Mouse (Mus musculus) hindbrain, embryonic 11.5 days (tissue): Measurements from ENCODE around the gene Gm20388. TPM values are rescaled to one million over a fixed set of nuclear protein-coding genes. Genes with fewer than 3 reads are reported as not detected.

Experiments
- ATAC-seq: fragments of 200-750 bp; cut with Nextera tagmentation; 2 replicates; pipeline ENCODE4 v1.8.0; 2017; ENCODE audit warnings: mild to moderate bottlenecking, moderate TSS enrichment, moderate library complexity; ENCODE audit not compliant: low FRiP score
- DNase-seq: peaks from one replicate; pipeline ENCODE4 v3.0.0-alpha.2; 2015; ENCODE audit warnings: low spot score
- H3K27ac ChIP-seq: fragments of 300-500 bp; sonication (generic); 2 replicates; pipeline ENCODE4 v1.5.1; 2014; ENCODE audit warnings: mild to moderate bottlenecking, low read depth, low read length
- H3K27me3 ChIP-seq: fragments of 300-500 bp; sonication (generic); 2 replicates; pipeline ENCODE4 v1.6.1; 2014; ENCODE audit warnings: mild to moderate bottlenecking, low read length, moderate library complexity, mixed read lengths; ENCODE audit not compliant: control insufficient read depth, insufficient read depth
- H3K36me3 ChIP-seq: fragments of 300-500 bp; sonication (generic); 2 replicates; pipeline ENCODE4 v1.6.1; 2014; ENCODE audit warnings: mild to moderate bottlenecking, low read length, moderate library complexity, mixed read lengths; ENCODE audit not compliant: control insufficient read depth, insufficient read depth
- H3K4me1 ChIP-seq: fragments of 300-500 bp; sonication (generic); replicated peaks from 2 replicates; pipeline ENCODE4 v1.6.1; 2014; ENCODE audit warnings: low read length, mixed read lengths; ENCODE audit not compliant: control insufficient read depth, insufficient read depth
- H3K4me2 ChIP-seq: fragments of 300-500 bp; sonication (generic); replicated peaks from 2 replicates; pipeline ENCODE4 v1.6.1; 2014; ENCODE audit warnings: mild to moderate bottlenecking, low read depth, low read length
- H3K4me3 ChIP-seq: fragments of 300-500 bp; sonication (generic); 2 replicates; pipeline ENCODE4 v1.5.1; 2014; ENCODE audit warnings: low read depth, low read length
- H3K9ac ChIP-seq: fragments of 300-500 bp; sonication (generic); 2 replicates; pipeline ENCODE4 v1.6.1; 2014; ENCODE audit warnings: low read depth, low read length
- H3K9me3 ChIP-seq: fragments of 300-500 bp; sonication (generic); 2 replicates; pipeline ENCODE4 v1.6.1; 2016; ENCODE audit warnings: low read length; ENCODE audit not compliant: control insufficient read depth
- WGBS: fragments of 180-500 bp; shearing (Covaris S2); extraction: QIAGEN DNeasy Blood & Tissue Kit; methylation state at CpG from one replicate; pipeline ENCODE4 v1.1.7; 2014; 5-methylcytosine and 5-hydroxymethylcytosine counted together
- polyA plus RNA-seq: library from polyadenylated mRNA; unstranded; fragments of >200 nt; fragmentation: Nextera tagmentation; extraction: Ambion mirVana; gene quantifications from 2 replicates; pipeline ENCODE4 v1.2.1, GENCODE M21; 2014

Gm20388 gene
- polyA plus RNA-seq, 1 experiment from 2014 or later: 11.8 TPM

DNA sequence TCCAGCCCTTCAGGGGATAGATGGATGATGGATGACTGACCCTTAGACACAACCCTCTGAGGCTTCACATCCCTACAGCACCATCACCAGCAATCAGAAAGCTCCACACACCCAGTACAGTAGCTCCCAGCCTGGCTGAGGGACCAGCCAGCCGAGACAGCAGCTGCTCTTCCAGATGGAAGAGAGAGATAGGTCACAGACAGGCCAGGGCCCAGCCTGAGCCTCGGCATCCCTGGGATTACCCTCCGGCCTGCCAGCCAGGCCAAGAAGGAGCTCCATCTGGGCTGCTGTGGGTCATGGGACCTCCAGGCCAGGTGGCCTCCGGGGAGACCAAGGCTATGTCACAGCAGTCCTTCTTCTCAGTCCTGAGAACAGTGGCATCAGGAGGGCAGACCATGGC, 2332.7 kb downstream of the Gm20388 start:
- Histone ChIP-seq H3K36me3 (no peaks in the 10 kb centered on the region), H3K4me2 (no peak overlapping the region), H3K27ac (no peak overlapping the region), H3K4me3 (no peak overlapping the region), H3K9me3 (no peaks in the 10 kb centered on the region), H3K4me1 (no peaks in the 10 kb centered on the region), H3K9ac (no peak overlapping the region), H3K27me3 (no peaks in the 10 kb centered on the region)
- no peak for DNase-seq
- no peak for ATAC-seq
- 76% methylated on average over 4 of the region's 4 CpGs for WGBS

DNA sequence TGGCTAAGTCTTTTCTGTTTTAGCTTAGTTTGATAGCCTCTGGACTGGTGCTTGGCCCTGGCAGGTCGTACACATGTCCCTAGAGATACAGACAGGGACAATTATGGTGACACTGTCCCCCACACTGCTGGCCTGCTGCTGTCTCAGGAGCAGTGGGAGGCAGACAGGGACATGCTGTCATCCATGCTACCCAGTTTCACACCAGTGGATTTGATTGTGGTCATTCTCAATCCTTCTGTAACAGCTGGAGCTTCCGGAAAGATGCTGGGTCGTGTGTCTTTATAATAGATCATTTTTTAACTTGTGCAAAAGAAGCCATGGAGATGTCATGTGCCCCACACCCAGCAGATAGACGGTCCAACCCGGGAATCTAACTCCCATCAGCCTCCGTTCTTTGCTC, 2334.5 kb downstream of the Gm20388 start:
- Histone ChIP-seq H3K9me3 (no peaks in the 10 kb centered on the region), H3K27ac (no peak overlapping the region), H3K27me3 (no peaks in the 10 kb centered on the region; the same call in 1 of the 2 replicates), H3K4me3 (no peak overlapping the region), H3K4me2 (no peak overlapping the region), H3K4me1 (no peaks in the 10 kb centered on the region), H3K36me3 (no peaks in the 10 kb centered on the region), H3K9ac (no peak overlapping the region)
- 85% methylated on average over 6 of the region's 6 CpGs for WGBS
- DNase-seq (no peak), ATAC-seq (no peak)

GRCm38 (mm10) chr8:122246257-122247211, 2335.9 kb downstream of the Gm20388 start:
- DNase-seq (peak; percentile 15), ATAC-seq (no peak)
- Histone ChIP-seq H3K27ac (no peak overlapping the region), H3K9me3 (no peaks in the 10 kb centered on the region), H3K4me2 (no peak overlapping the region), H3K4me3 (no peak overlapping the region), H3K4me1 (no peaks in the 10 kb centered on the region), H3K36me3 (no peaks in the 10 kb centered on the region), H3K9ac (no peak overlapping the region), H3K27me3 (no peaks in the 10 kb centered on the region; the same call in 1 of the 2 replicates)
- 43% methylated on average over 12 of the region's 12 CpGs for WGBS

DNA sequence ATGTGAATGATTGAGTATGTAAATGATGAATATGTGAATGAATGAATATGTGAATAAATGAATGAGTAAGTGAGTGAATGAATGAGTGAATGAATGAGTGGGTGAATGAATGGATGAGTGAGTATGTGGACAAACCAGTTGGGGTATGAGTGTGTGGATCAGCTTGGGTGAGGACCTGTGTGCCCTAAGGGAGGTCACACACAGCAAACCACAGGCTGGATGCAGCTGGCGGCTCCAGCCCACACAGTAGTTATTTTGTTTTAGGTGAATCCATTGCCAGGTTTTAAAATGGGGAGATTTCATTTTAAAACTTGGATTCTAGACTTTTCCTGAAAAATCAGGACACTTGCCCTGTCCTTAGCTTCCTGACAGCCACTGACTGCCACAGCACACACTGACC, 2341.1 kb downstream of the Gm20388 start:
- 77% methylated on average over 1 of the region's 1 CpGs for WGBS
- no peak overlapping the region for H3K4me2 ChIP-seq
- ATAC-seq (no peak), DNase-seq (no peak)
- H3K4me3 ChIP-seq: no peak overlapping the region
- H3K4me1 ChIP-seq: no peaks in the 10 kb centered on the region
- no peak overlapping the region for H3K9ac ChIP-seq
- H3K36me3 ChIP-seq: no peaks in the 10 kb centered on the region
- H3K27ac ChIP-seq: no peak overlapping the region
- no peaks in the 10 kb centered on the region; the same call in 1 of the 2 replicates for H3K27me3 ChIP-seq
- H3K9me3 ChIP-seq: no peaks in the 10 kb centered on the region

DNA sequence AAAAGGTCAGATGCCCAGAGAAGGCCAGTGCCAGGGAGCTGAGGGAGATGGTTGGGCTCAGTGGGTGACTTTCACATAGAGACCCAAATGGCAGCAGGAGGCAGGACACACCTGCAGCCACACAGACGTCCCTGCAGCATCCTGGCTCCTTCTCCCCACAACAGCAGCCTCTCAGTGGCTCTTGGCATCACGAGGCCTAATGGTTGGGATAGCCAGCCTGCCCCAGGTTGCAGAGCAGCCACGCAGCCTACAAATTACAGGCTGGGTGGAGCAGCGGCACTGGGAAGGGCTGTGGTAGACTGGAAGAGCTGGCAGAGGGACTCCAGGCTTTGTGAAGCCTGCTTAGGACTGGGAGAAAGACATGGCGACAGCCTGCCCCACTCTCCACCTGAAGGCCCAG, 2341.7 kb downstream of the Gm20388 start:
- ATAC-seq (no peak), DNase-seq (no peak)
- Histone ChIP-seq H3K36me3 (no peaks in the 10 kb centered on the region), H3K4me1 (no peaks in the 10 kb centered on the region), H3K4me3 (no peak overlapping the region), H3K4me2 (no peak overlapping the region), H3K27ac (no peak overlapping the region), H3K27me3 (no peaks in the 10 kb centered on the region; the same call in 1 of the 2 replicates), H3K9me3 (no peaks in the 10 kb centered on the region), H3K9ac (no peak overlapping the region)
- WGBS: 71% methylated on average over 5 of the region's 5 CpGs

- Histone ChIP-seq H3K36me3 (no peaks in the 10 kb centered on the region), H3K4me2 (no peak overlapping the region), H3K4me1 (0 out of 2 replicates have a peak, but pooled peaks cover 3% of the 10 kb centered on the region), H3K27ac (no peak overlapping the region), H3K4me3 (no peak overlapping the region), H3K27me3 (no peaks in the 10 kb centered on the region), H3K9me3 (no peaks in the 10 kb centered on the region), H3K9ac (no peak overlapping the region)
- no peak for ATAC-seq
- DNase-seq: peak; percentile 85
- 57% methylated on average over 2 of the region's 2 CpGs for WGBS
These were observed 2348.7 kb downstream of the Gm20388 start for GRCm38 (mm10) chr8:122259351-122259750.

- no peak overlapping the region for H3K27ac ChIP-seq
- no peak overlapping the region for H3K4me2 ChIP-seq
- WGBS: 58% methylated on average over 9 of the region's 9 CpGs
- no peaks in the 10 kb centered on the region for H3K36me3 ChIP-seq
- DNase-seq (no peak), ATAC-seq (no peak)
- no peak overlapping the region for H3K9ac ChIP-seq
- no peaks in the 10 kb centered on the region for H3K27me3 ChIP-seq
- 0 out of 2 replicates have a peak, but pooled peaks cover 3% of the 10 kb centered on the region for H3K4me1 ChIP-seq
- no peaks in the 10 kb centered on the region for H3K9me3 ChIP-seq
- no peak overlapping the region for H3K4me3 ChIP-seq
These were observed 2350.1 kb downstream of the Gm20388 start for GRCm38 (mm10) chr8:122260755-122261154.

- no peak for DNase-seq
- H3K27me3 ChIP-seq: no peaks in the 10 kb centered on the region
These were observed 2352.2 kb downstream of the Gm20388 start for GRCm38 (mm10) chr8:122262835-122263234.

GRCm38 (mm10) chr8:122264243-122264642, 2353.6 kb downstream of the Gm20388 start:
- no peak overlapping the region for H3K27ac ChIP-seq
- H3K27me3 ChIP-seq: peaks cover 3% of the 10 kb centered on the region; the same call in 1 of the 2 replicates

More at GRCm38 (mm10) chr8:122262835-122263234, 2352.2 kb downstream of the Gm20388 start:
- Histone ChIP-seq H3K4me1 (0 out of 2 replicates have a peak, but pooled peaks cover 3% of the 10 kb centered on the region), H3K9ac (no peak overlapping the region), H3K4me3 (no peak overlapping the region), H3K36me3 (no peaks in the 10 kb centered on the region), H3K9me3 (no peaks in the 10 kb centered on the region), H3K4me2 (no peak overlapping the region), H3K27ac (no peak overlapping the region)
- no peak for ATAC-seq
- WGBS: 72% methylated on average over 14 of the region's 16 CpGs

More at GRCm38 (mm10) chr8:122264243-122264642, 2353.6 kb downstream of the Gm20388 start:
- 35% methylated on average over 9 of the region's 9 CpGs for WGBS
- no peaks in the 10 kb centered on the region for H3K9me3 ChIP-seq
- H3K4me2 ChIP-seq: no peak overlapping the region
- DNase-seq (no peak), ATAC-seq (no peak)
- no peak overlapping the region for H3K9ac ChIP-seq
- H3K4me3 ChIP-seq: no peak overlapping the region
- peaks cover 3% of the 10 kb centered on the region; the same call in 1 of the 2 replicates for H3K4me1 ChIP-seq
- no peaks in the 10 kb centered on the region for H3K36me3 ChIP-seq
